Mouse (Mus musculus): ENCODE results near the gene Dusp3. TPM values are rescaled to one million over a fixed set of nuclear protein-coding genes. Genes with fewer than 3 reads are reported as not detected.

The Dusp3 gene
- polyA plus RNA-seq, 1 experiment: 19.7 TPM

DNA sequence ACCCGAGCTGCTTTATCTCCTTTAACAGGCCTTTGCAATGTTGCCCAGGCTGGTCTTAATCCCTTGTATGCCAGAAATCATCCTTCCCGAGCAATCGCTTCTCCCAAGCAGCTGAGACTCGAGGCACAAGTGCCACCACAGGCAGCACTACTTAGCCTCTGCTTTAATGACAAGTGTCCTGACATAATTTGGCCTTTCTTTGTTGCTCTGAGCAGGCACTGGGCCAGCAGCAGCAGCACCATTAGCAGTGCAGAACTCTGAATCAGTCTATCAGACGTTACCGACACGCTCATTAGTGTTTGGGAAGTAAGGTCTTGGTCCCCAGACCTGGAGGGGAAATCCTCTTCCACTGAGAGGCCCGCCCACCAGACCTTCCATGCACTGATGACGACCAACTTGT is 32.9 kb upstream of the Dusp3 start:
- WGBS: 80% methylated on average over 9 of the region's 9 CpGs
- no peak overlapping the region for H3K4me3 ChIP-seq (ENCODE audit: control insufficient read depth, insufficient read depth, low read length)
- H3K36me3 ChIP-seq (ENCODE audit: control insufficient read depth, insufficient read depth, low read length): no peaks in the 10 kb centered on the region
- H3K27me3 ChIP-seq (ENCODE audit: control insufficient read depth, insufficient read depth, low read length): no peaks in the 10 kb centered on the region
- TF ChIP-seq CTCF (IDR thresholded peaks at IDR 0.05; ENCODE audit: borderline replicate concordance, control insufficient read depth, extremely low read depth, insufficient read depth, low read length, poor library complexity): no peak
- TF ChIP-seq POLR2A (IDR thresholded peaks at IDR 0.05; ENCODE audit: control insufficient read depth, extremely low read depth, insufficient read depth, low read length, poor library complexity): no peak
- no peak overlapping the region for H3K27ac ChIP-seq (ENCODE audit: control insufficient read depth, insufficient read depth, low read length)
- no peaks in the 10 kb centered on the region for H3K4me1 ChIP-seq (replicated peaks; ENCODE audit: control insufficient read depth, insufficient read depth, low read length)
- no peak for DNase-seq

DNA sequence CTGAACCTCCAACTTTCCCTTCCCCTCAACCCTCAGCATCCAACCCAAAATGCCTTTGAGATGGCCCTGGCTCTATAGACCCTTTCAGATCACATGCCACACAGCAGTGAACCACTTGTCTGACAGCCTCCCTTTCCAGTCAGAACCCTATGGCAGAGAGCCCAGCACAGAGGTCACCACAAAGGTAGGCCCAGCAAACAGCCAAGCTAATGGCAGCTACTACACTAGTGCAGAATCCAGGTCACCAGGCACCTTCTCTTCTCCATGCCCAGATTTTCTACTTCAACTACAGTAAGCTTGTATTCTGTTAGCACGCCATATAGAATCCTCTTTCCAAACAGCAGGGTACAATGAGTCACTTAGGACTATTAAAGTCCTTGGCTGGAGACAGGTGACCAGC is 29.3 kb upstream of the Dusp3 start:
- Histone ChIP-seq H3K27ac (ENCODE audit: control insufficient read depth, insufficient read depth, low read length) (no peak overlapping the region), H3K4me1 (replicated peaks; ENCODE audit: control insufficient read depth, insufficient read depth, low read length) (no peaks in the 10 kb centered on the region), H3K4me3 (ENCODE audit: control insufficient read depth, insufficient read depth, low read length) (no peak overlapping the region), H3K27me3 (ENCODE audit: control insufficient read depth, insufficient read depth, low read length) (no peaks in the 10 kb centered on the region), H3K36me3 (ENCODE audit: control insufficient read depth, insufficient read depth, low read length) (no peaks in the 10 kb centered on the region)
- DNase-seq: no peak
- TF ChIP-seq POLR2A (IDR thresholded peaks at IDR 0.05; ENCODE audit: control insufficient read depth, extremely low read depth, insufficient read depth, low read length, poor library complexity) (no peak), CTCF (IDR thresholded peaks at IDR 0.05; ENCODE audit: borderline replicate concordance, control insufficient read depth, extremely low read depth, insufficient read depth, low read length, poor library complexity) (no peak)
- 88% methylated on average over 1 of the region's 1 CpGs for WGBS

DNA sequence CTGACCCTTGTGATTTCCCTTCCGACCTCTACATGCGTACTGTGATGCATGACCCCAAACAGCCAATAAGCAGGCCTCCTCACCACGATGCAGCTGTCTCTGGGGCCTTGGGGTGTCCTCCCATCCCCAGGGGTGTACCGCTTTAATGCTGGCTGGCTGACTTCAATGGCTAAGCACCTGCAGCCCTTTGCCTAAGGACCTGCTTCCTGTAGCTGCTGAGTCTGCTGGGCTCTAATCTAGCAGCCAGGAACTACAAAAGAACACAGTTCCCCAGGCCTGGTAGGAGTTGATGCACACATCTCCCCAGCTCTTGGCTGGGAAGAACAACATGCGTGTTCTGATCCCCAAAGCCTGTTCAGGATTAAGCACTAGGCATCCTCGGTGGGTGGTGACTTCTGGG is 28.7 kb upstream of the Dusp3 start:
- WGBS: 71% methylated on average over 6 of the region's 6 CpGs
- no peaks in the 10 kb centered on the region for H3K4me1 ChIP-seq (replicated peaks; ENCODE audit: control insufficient read depth, insufficient read depth, low read length)
- TF ChIP-seq CTCF (IDR thresholded peaks at IDR 0.05; ENCODE audit: borderline replicate concordance, control insufficient read depth, extremely low read depth, insufficient read depth, low read length, poor library complexity): no peak
- no peak for TF ChIP-seq POLR2A (IDR thresholded peaks at IDR 0.05; ENCODE audit: control insufficient read depth, extremely low read depth, insufficient read depth, low read length, poor library complexity)
- DNase-seq: no peak
- no peaks in the 10 kb centered on the region for H3K27me3 ChIP-seq (ENCODE audit: control insufficient read depth, insufficient read depth, low read length)
- no peak overlapping the region for H3K27ac ChIP-seq (ENCODE audit: control insufficient read depth, insufficient read depth, low read length)
- no peaks in the 10 kb centered on the region for H3K36me3 ChIP-seq (ENCODE audit: control insufficient read depth, insufficient read depth, low read length)
- H3K4me3 ChIP-seq (ENCODE audit: control insufficient read depth, insufficient read depth, low read length): no peak overlapping the region

DNA sequence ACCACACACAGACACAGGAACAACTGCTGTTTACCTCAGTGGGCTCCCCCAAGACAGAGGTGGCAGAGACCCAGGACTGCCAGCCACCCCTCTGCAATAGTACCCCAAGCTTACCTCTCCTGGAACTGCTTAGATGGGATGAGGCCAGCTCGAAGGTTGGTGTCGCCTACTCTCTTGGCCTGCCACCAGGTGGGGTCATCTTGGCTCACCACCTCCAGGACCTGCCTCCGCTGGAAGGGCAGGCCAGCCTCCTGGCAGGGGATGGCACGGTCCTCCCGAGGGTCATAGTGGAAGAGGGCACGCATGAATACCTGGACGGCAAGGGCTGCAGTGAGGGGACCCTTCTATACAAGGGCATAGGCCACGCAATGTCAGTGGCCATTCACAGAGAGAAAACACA is 26.4 kb upstream of the Dusp3 start:
- TF ChIP-seq CTCF (IDR thresholded peaks at IDR 0.05; ENCODE audit: borderline replicate concordance, control insufficient read depth, extremely low read depth, insufficient read depth, low read length, poor library complexity) (no peak), POLR2A (IDR thresholded peaks at IDR 0.05; ENCODE audit: control insufficient read depth, extremely low read depth, insufficient read depth, low read length, poor library complexity) (no peak)
- no peaks in the 10 kb centered on the region for H3K36me3 ChIP-seq (ENCODE audit: control insufficient read depth, insufficient read depth, low read length)
- no peaks in the 10 kb centered on the region for H3K27me3 ChIP-seq (ENCODE audit: control insufficient read depth, insufficient read depth, low read length)
- no peaks in the 10 kb centered on the region for H3K4me1 ChIP-seq (replicated peaks; ENCODE audit: control insufficient read depth, insufficient read depth, low read length)
- 89% methylated on average over 8 of the region's 8 CpGs for WGBS
- no peak for DNase-seq
- H3K4me3 ChIP-seq (ENCODE audit: control insufficient read depth, insufficient read depth, low read length): no peak overlapping the region
- no peak overlapping the region for H3K27ac ChIP-seq (ENCODE audit: control insufficient read depth, insufficient read depth, low read length)

DNA sequence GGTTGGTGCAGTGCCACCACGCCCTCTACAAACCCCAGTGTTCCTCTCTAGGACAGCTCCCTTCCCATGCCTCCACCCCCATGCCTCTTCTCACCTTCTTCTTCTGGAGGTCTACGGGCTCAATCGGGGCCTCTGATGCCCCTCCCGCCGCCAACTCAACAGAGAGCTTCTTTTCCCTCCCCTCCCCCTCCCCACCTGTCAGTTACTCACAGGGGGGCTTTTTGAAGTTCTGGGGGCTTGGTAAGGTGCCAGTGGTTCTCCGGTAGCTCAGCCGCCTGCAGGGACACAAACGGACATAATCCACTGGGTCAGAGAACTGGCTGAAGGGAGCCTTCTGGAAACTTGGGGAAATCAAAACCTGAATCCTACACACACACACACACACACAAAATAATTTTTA is 24.7 kb upstream of the Dusp3 start:
- WGBS: 87% methylated on average over 8 of the region's 8 CpGs
- Histone ChIP-seq H3K36me3 (ENCODE audit: control insufficient read depth, insufficient read depth, low read length) (no peaks in the 10 kb centered on the region), H3K4me3 (ENCODE audit: control insufficient read depth, insufficient read depth, low read length) (no peak overlapping the region), H3K27me3 (ENCODE audit: control insufficient read depth, insufficient read depth, low read length) (no peaks in the 10 kb centered on the region), H3K27ac (ENCODE audit: control insufficient read depth, insufficient read depth, low read length) (no peak overlapping the region), H3K4me1 (replicated peaks; ENCODE audit: control insufficient read depth, insufficient read depth, low read length) (no peaks in the 10 kb centered on the region)
- TF ChIP-seq CTCF (IDR thresholded peaks at IDR 0.05; ENCODE audit: borderline replicate concordance, control insufficient read depth, extremely low read depth, insufficient read depth, low read length, poor library complexity): no peak
- no peak for TF ChIP-seq POLR2A (IDR thresholded peaks at IDR 0.05; ENCODE audit: control insufficient read depth, extremely low read depth, insufficient read depth, low read length, poor library complexity)
- DNase-seq: no peak

DNA sequence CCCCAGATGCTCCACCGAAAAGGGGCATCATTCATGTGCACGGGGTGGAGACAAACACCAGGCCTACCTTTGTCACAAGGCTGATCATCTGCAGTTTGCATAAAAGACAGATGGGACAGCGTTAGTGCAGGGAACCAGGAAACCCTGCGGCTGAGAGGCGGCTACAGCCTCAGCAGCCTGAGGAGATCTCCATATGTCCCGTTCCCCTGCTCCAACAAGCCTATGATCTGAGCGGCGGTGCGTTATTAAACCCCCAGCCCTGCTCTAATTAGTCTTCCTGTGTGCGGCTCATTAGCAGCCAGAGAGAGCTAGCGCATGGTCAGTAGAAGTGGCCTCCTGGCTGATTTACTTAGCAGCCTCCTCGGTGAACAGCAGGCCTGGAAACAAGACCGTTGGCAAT is 23.3 kb upstream of the Dusp3 start:
- WGBS: 94% methylated on average over 13 of the region's 13 CpGs
- TF ChIP-seq POLR2A (IDR thresholded peaks at IDR 0.05; ENCODE audit: control insufficient read depth, extremely low read depth, insufficient read depth, low read length, poor library complexity) (no peak), CTCF (IDR thresholded peaks at IDR 0.05; ENCODE audit: borderline replicate concordance, control insufficient read depth, extremely low read depth, insufficient read depth, low read length, poor library complexity) (no peak)

DNA sequence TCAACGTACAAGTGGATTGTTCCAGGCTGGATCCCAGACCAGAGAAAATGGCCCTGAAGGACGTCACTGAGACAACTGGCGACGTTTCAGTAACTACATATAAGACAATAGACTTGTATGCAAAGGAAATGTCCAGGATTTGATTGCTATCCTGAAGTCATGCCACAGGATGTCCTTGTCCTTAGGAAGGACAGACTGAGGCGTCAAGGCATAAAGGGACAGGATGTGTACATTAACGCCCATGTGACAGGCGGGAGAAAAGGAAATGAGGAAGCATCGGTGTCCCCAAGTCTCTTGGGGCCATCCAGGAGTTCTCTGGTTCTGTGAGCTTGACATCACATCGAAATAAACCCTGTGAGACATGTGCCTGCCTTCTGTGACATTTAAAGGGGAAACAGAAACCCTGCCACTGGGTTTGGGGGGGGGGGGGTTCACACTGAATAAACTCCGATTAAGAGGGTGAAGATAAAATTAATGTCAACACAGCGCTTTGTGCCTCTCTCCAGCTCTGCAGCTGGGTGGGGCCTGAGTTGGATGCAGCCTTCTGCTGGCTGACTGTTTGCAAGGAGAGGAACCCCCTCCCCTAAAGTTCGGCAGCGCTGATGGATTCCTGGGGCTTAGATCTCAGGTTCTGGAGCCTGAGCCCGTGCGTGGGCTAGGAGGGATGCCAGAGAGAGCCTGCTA is 22.3 kb upstream of the Dusp3 start:
- H3K27me3 ChIP-seq (ENCODE audit: control insufficient read depth, insufficient read depth, low read length): no peaks in the 10 kb centered on the region
- no peaks in the 10 kb centered on the region for H3K4me1 ChIP-seq (replicated peaks; ENCODE audit: control insufficient read depth, insufficient read depth, low read length)
- H3K27ac ChIP-seq (ENCODE audit: control insufficient read depth, insufficient read depth, low read length): no peak overlapping the region
- H3K4me3 ChIP-seq (ENCODE audit: control insufficient read depth, insufficient read depth, low read length): no peak overlapping the region
- no peak for DNase-seq
- TF ChIP-seq CTCF (IDR thresholded peaks at IDR 0.05; ENCODE audit: borderline replicate concordance, control insufficient read depth, extremely low read depth, insufficient read depth, low read length, poor library complexity) (no peak), POLR2A (IDR thresholded peaks at IDR 0.05; ENCODE audit: control insufficient read depth, extremely low read depth, insufficient read depth, low read length, poor library complexity) (no peak)
- no peaks in the 10 kb centered on the region for H3K36me3 ChIP-seq (ENCODE audit: control insufficient read depth, insufficient read depth, low read length)
- WGBS: 74% methylated on average over 15 of the region's 15 CpGs

More for the DNA sequence above, 23.3 kb upstream of the Dusp3 start:
- no peak for DNase-seq
- Histone ChIP-seq H3K27me3 (ENCODE audit: control insufficient read depth, insufficient read depth, low read length) (no peaks in the 10 kb centered on the region), H3K4me3 (ENCODE audit: control insufficient read depth, insufficient read depth, low read length) (no peak overlapping the region), H3K36me3 (ENCODE audit: control insufficient read depth, insufficient read depth, low read length) (no peaks in the 10 kb centered on the region), H3K4me1 (replicated peaks; ENCODE audit: control insufficient read depth, insufficient read depth, low read length) (no peaks in the 10 kb centered on the region), H3K27ac (ENCODE audit: control insufficient read depth, insufficient read depth, low read length) (no peak overlapping the region)
